Mouse (Mus musculus) heart, adult 11 months (tissue): ENCODE measurements around the gene Cygb.
A peak's percentile ranks its signal among the peaks of the same experiment; 100 is the strongest.
"Not testable (repeated sequence)": the region's sequence is repeated elsewhere in the genome, so short reads cannot be mapped to it uniquely, and the experiment has no call there.

ENCODE experiments used
- DNase-seq: peaks from one replicate; pipeline ENCODE4 v3.0.0; 2022

Gene Cygb

DNA sequence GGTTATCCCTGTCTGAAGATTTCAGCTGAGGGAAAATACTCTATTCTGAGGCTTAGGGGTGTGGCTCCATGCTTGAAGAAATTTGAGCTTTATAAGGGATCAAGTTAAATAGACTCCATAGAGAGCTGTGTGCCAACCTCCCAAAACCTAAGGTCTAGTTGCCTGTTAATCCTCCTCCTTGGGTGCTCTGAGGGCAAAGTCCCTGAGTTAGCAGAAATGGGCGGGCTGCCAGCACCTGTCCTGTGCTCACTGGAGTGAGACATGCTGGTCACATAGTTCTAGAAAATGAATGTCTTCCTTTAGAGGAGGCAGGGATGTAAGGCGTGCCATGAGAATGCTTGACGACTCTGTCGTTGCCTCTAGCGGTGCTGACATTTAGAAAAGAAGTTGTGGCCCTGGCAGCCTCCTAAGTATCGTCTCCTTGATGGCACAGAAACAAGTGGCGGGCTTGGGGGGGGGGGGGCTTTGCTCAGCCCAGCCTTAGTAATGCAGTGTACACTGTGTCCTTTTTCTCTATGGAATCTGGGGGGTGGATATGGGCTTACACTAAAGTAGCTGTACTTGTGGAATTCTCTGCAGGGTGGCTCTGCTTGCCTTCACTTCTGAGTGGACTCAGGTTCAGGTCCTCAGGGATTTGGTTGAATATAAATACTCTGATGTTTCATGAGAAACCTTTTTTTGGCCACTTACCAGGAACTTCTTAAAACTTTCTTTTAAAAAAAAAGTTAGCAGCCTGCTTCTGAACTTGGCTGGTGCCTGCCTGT, 20.7 kb upstream of the Cygb start:
- peak; percentile 92 for DNase-seq

DNA sequence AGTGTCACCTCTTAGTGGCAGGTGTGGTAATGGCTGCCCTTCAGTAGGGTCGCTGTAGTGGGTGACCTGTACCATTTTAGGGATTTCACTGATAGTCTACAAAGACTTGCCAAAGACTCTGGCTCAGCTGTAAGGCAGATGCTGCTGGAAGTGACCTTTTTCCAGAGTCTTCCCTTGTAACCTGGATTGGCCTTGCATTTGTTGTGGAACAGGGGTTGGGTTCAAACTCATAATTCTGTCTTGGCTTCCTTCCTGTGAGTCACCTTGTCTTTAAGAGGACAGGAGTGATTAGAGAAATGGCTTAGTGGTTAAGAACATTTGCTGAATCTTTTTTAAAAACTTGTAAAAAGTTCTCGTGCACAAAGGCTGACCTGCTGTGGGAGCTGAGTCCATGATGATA, 19.3 kb upstream of the Cygb start:
- no peak for DNase-seq

DNA sequence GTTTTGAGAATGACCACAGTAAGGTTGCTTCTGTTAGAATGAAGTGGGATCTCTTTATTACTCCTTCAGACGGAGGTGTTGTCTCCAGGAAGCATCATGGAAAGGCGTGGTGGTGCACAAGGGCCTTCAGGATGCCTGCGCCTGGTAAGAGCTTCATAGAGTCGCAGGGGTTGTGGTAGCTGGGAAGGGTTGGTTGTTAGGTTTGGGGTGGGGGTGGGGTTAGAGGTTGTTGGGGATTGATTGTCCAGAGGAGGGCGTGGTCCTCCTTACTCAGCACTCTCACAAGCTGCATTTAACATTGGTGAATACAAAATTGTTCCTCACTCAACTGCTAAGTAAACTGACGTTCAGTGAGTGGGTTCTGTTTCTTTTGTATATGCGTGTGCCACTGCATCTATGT, 18.5 kb upstream of the Cygb start:
- DNase-seq, result peak; percentile 86

DNA sequence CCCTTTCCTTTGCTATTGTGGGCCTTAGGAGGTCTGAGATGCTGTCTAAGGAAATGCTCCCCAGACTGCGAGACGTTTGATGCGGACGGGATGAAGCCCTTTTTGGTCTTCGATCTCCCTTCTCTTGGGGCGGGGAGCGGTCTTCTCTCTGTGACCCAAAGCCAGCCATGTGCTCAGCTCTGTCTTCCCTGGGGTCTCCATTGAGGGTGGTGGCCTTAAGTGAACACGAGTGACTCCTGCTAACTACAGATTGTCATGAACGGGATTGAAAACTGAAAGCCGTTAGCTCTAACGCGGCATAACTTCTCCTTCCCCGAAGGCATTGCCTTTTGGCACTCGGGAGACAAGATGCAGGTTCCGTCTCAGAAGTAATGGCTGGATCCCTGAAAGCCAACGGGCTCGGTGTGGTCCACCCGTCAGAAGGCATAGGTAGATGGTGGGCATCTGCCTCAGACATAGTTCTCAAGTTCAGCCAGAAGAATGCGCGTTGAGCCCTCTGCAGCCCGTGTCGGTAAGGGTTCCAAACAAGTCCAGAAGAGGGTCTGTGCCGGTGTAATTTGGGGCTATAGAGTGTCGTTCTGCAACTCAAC, 17.8 kb upstream of the Cygb start:
- peak; percentile 93 for DNase-seq

DNA sequence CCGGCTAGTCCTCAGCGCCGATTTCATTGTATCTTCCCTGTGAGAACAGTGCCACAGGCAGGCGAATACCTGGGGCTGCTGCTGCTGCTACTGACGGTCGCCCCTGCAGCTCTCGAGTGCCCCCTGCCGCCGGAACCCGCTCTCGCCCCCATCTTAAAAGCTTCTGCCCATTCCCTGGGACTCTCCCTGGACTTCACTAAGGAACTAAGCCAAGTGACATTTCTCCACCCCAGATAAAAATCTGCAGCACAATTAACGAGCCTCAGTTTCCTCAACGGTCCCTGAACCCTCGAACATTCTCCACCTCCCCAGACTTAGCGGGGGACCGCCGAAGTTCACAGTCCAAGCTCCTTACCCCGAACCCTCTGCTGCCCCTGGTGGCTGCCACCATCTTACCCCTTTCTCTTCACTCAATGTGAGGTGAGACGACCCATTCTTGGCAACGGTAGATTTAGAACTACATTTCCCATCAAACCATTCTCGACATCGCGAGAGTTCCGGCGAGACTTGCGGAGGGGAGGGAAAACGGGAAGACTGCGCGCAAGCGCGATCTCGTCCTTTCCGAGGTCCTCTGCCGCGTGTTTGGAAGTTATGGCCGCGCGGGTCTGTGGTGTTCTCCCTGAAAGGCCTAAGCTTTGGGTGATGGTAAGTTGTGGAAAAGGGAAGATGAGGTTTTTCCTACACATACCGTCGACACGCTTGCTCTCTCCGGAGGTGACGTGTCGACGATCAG, 17.2 kb upstream of the Cygb start:
- peak; percentile 99 for DNase-seq

DNA sequence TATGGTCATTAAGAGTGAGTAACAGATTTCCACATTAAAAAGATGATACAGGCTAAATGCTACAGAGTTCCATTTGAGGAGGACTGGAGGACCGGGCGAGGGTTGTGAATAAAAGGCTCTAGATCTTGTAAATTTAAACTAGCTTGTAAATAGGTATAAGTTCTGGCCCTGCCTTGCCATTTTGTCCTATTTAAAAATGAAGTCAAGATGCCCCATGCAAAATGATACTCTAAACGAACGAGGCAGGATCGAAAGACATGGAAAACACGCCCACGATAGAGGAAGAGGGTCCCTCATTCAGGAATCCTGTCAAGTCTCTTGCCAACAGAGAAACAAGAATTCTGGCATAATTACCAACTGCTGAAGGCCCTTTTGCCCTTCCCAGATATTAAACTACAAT, 16.3 kb upstream of the Cygb start:
- no peak for DNase-seq

DNA sequence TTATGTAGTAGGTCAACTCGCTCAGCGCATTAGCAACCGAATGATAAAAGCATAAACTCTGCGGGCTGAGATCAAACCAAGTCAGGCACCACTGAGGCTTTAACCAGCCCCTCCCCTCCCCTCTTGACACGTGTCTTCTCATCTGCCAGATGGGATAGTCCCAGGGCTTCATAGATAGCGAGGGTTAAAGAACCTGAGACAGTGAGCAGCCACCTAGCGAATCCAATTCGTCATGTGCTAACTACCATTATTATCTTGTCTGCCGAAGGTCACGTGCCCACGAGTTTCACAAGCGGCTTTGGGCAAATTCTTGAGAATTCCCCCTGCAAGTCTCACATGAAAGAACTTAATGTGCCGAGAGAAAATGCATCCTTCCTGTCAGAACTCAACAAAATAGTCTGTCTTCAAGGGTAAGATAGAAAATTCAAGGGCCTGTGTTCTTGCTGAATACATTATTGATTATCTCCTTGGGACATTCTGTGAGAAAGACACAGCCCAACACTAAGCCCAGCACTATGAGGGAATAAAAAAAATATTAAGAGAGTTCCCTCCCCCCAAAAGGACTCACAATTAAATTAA, 15.8 kb upstream of the Cygb start:
- no peak for DNase-seq

DNA sequence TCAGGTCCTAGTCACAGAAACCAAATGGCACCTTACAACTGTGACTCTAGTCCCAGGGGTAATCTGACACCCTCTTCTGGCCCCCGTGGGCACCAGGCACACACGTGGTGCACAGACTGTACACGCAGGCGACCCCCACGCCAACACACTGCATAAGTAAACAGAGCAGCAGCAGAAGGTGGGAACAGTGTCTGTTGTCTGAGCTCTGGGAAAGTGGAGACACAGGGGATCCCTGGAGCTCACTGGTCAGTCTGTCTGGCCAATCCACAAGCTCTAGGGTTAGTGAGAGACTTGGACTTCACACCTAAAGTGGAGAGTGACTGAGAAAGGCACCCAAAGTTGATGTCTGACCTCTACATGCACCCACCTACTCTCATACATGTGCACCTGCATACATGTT, 15.2 kb upstream of the Cygb start:
- peak; percentile 90 for DNase-seq

DNA sequence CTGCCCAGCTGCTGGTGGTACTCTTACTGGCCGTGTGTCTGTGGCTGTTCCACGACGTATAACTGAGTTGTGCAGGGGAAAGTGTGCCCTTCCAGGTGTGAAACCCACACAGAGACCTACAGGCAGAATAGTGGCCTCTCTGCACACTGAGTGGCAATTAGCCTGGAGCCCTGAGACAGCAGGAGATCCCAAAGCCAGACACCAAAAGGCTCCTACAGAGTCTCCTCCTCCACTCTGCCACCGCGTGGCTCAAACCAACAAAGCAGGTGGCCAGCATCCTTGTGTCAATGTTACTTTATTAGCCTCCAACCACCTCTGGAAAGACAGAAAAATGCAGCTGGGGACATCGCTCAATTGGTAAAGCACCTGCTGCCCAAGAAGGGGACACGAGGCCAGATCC, 14.7 kb upstream of the Cygb start:
- peak; percentile 89 for DNase-seq

DNA sequence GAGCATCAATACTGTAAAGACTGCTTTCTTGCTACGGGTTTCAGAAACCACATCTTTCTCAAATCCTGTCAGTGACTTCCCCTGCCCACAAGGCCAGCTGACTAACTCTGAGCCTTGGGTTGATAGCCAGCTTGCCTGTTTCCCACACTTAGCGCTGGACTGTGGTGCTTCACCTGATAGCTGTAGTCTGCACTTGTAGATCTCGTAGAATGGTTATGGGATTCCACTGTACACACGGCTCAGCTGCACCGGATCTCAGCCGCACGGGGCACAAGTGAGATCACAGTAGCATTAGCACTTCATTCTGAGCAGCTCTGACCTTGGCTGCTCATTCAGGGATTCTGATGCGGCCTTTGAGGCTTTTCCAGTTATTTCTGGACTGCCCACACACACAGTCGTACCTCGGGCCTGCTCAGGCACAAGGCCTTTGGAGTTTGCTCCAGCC, 14.3 kb upstream of the Cygb start:
- DNase-seq, result peak; percentile 93

DNA sequence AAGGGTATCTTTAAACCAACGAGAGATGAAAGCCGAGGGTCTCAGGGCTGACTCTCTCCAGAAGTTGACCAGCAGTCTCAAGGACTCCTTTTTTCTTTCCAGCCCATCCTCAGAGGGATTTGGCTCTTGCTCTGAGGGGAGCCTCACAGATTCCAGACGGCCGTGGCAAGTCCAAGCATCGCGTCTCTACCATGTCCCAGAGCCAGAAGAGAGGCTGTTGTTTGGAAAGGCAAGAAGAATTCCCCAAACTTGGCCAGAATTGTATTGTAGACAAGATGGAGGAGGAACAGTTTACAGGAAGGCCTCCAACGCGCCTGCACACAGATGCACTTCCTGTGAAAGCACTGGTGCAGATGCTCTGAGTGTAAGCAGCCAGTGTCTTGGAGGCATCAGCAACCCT, 13.8 kb upstream of the Cygb start:
- peak; percentile 94 for DNase-seq

DNA sequence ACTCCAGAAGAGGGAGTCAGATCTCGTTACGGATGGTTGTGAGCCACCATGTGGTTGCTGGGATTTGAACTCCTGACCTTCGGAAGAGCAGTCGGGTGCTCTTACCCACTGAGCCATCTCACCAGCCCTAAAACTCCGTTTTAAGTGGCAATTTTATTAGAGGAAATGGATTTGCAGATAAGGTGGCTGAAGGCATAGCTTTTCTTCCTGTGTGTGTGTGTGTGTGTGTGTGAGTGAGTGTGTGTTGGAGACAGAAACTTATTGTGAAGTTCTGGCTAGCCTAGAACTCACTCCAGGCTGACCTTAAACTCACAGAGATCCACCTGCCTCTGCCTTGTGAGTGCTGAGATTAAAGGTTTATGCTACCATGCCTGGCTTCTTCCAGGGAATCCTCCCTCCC, 12.9 kb upstream of the Cygb start:
- not testable (repeated sequence) for DNase-seq

DNA sequence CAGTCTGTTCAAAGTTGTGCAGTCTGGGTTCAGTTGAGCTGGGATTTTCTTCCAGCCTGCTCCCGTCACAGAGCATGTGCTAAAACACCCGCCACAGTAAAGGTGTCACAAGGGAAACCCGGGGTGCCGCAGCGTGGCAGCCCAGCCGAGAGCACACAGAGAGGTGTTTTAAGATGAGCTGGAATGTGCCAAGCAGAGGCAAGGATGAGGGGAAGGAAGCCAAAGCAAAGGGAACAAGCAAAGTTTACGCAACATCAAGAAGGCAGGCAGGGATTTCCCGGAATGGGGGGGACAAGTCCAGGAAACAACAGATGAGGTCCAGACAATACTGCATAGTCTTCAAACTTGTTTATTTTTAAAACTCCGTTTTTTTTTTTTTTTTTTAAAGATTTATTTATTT, 12.5 kb upstream of the Cygb start:
- DNase-seq, result peak; percentile 97

DNA sequence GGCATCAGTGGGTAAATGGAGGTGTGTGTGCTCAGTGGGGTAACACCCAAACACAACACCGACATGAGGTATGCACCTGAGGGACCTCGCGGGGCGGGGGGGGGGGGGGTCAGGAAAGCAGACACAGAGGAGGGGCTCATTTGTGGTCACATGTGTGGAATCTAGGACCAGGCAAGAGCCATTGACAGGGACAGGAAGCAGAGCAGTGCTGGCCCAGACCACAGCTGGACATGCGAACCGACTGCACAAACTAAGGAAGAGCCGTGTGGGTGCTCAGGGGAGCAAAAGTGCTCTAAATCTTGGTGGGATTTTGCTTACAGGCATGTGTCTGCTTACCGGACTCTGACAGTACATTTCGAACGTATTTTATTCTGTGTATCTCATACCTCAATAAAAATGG, 11.2 kb upstream of the Cygb start:
- DNase-seq, result peak; percentile 90

DNA sequence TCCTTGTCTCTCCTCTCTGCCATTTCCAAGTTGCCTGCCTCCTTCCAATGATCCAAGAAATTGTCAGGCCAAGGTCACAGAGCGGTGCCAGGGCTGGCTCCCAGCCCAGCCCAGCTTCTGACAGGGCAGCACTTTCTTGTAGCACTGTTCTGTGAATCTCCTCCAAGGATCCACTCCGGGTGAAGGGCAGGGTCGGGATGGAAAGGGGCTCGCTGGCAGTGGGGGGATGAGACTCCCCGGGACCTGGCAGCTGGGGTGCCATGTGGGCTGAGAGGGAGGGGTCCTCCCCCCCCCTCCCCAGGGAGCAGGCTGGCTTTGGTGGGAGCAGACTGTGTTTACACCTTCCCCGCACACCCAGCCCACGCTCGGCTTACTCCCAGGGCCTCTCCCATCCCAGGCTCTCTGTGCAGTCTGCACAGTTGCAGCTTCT, 7.8 kb upstream of the Cygb start:
- no peak for DNase-seq

DNA sequence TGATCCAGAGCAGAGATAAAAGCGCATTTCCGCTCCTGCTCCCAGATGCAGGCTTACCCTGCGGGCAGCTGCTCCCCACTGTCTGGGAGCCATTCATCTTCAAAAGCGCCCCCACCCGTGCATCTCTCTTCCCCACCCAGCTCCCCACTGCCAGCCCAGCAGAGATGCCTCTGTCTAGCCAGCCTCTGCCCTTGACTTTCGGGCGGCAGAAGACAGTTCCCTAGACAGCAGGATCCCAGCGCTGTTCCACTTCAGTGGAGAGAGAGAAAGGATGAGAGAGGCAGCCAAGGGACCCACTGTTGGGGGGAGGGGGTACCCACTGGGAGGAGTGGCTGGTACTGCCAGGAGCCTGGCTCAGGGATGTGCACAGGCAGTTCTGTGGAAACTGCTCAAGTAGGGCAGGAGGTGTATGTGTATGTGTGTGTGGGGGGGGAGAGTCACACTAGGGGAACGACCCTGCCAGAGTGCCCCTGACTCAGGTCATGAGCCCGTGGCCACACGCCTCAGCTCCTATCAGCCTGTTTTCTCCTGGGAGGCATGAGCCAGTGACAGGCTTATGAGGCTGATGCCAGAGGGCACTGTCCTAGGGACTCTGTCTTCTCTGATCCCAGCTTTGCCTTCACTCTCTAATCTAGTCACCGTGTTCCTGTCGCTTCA, 7.3 kb upstream of the Cygb start:
- DNase-seq, result peak; percentile 91

DNA sequence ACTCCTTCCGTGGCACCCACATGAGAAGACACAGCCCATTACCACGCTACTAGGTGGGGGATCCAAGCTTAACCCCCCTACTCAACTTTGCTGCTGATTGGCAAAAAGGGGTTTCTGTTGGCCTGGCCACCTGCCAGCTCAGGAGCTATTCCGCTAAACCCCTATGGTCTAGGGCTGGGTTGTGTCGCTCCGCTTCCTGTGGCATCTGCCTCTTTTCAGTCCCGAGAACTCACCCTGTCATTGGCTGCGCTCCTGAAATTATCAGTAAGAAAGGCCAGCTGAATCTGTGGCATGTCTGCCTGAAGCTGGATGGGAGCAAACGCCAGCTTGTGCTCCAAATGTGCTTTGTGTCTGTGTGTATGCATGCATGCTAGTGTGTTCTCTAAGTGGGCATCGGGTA, 6.1 kb upstream of the Cygb start:
- peak; percentile 87 for DNase-seq

DNA sequence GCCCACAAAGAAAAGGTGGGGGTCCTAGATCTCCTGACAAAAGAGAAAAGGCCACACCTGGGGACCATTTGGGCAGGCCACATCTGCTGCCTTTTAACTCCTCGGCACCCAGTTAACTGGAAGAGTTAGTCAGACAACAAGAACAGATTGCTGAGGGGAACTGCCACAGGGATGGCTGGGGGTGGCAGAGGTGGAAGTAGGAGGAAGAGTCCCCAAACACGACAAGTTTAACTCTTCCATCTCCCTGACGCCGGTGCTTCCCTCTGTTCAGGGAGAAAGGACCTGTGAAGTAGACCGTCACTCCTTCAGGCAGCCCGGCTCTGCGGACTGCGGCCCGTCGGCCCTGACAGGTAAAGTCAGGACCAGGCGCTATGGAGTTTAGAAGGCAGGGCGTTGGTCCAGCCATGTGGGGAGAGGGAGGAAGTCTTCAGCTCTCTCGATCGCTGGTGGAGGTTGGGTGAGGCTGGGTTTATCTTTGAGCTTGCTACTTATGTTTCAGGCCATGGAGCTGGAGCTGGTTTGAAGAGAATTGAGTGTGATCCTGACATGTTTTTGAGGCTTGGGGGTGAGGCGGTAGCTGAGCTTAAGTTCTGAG, 5.0 kb upstream of the Cygb start:
- DNase-seq, result peak; percentile 92

DNA sequence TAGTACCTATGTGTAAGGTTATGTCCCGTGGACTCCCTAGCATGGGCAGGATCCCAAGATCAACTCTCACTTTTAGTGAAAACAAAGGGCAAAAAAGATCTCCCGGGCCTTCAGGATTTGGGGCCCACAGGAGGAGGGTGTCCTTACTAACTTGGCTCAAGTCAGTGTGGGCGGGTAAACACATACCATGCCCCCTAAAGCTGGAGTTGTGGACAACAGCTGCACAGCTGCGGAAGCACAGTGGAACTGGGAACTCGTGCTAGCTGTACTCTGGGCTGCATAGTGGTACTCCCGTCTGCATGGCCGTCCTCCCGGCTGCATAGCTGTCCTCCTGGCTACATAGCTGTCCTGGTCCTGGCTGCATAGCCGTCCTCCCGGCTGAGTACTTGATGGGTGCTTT, 4.1 kb upstream of the Cygb start:
- no peak for DNase-seq

DNA sequence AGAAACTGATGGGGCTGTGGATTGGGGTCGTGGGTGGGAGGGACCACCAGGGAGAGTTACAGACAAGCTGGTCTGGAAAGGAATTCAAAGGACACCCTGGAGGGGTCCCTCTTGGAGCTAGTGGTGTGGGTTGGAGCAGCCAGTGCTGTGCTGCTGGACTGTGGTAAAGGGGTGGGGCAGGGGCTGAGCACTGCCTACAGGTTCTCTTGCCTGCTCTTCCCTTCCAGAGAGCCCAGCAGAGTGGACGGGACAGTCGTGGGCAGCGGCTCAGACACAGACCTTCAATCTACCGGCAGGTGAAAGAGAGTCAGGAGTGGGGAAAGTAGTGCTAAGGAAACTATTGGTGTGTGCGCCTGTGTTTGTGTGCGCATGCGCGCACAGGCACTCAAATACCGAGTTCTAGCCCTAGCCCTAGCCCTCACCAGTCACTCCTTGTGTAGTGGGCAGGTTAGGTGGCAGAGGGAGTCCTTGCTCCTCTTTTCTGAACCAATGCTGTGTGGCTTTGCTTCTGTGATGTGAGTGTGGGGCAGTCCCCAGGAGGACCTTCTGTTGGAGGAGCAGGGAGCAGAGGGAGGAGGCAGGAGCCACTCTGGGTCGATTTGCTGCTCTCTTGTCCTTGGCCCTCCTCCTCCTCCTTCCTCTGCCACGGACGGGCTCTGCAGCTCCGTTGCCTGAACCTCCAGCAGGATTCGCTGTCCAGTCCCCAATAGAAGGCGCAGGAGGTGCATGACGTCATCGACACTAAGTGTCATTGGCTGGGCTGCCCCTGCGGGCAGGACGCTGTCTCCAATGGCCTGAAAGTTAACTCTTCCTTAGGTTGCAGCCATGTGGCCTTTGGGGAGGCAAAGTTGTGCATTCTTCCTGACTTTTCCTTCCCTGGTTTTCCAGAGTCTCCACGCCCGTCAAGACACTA, 3.5 kb upstream of the Cygb start:
- peak; percentile 100 for DNase-seq

DNA sequence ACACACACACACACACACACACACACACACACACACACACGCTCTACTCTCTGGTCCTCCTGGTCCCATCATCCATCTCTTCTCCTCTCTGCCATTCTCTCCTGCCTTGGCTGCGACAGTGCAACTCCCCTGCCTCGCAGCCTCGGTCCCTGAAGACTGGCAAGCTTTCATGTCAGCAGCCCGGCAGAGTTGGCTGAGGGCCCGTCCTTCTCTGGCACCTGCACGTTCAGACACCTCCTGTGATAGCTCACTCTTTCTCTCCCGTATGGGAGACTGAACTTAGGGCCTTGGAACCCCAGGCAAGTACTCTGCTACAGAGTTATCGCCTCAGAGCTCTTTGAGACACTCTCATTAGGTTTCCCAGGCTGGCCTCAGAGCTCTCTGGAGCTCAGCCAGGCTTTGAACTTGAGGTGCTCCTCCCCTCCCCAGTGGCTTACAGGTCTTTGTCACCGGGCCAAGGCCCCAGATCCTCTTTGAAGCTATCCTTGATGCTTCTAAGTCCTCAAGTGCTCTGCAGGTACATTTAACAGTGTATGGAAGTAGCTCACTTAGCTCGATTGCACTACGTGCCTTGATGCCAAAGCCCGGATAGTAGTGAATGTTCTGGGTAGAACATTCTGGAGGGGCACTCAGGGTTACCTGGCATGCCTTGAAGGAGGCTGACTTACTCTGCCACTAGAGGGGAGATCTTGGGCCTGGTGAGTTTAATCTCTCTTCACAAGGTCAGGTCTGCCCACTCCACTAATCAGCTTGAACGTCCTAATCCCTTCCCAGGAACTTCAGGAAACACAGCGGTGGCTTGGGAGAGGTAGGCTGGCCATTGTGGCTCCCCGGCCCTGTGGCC, 2.5 kb upstream of the Cygb start:
- DNase-seq, result peak; percentile 89
